Mouse (Mus musculus): ENCODE data around the gene Cbr2.

DNA sequence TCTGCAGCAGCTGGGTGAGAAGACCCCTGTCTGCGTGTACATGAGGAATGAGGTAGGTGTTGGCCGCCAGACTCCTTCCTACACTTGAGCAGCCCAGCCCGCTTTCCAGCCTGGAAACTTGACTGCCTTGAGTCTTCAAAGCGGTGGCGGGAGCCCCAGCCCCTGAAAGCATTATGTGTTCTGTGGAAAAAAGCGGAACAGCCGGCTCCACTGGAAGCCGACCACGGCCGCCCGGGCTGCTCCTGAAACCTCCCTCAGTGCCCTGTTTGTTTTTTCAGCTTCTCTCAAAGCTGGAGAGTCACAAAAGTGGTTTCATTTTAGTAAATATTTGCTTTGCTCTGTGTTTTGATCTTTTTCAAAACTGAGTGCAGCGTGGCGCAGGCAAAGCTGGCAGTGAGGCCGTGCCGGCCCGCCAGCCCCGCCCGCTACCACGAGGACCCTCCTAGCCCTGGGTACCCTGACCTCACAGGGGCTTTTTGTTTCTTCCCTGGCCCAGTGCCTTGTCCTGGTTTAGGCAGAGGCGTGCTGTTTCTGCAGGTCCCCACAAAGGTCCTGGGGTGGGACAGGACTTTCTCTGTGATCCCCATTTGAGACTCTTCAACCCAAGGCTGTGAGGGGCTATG is 45.2 kb downstream of the Cbr2 start:
- no peak for TF ChIP-seq HCFC1 (IDR thresholded peaks at IDR 0.05; ENCODE audit: low read depth, low read length)
- no peak for TF ChIP-seq BHLHE40 (IDR thresholded peaks at IDR 0.05; ENCODE audit: borderline replicate concordance, low read depth, low read length)
- no peak for TF ChIP-seq POLR2A (IDR thresholded peaks at IDR 0.05; ENCODE audit: control insufficient read depth in 1 of 2, insufficient read depth in 1 of 2, low read depth in 1 of 2, low read length in 2 of 2, poor library complexity in 1 of 2)
- no peak for TF ChIP-seq TBP (IDR thresholded peaks at IDR 0.05; ENCODE audit: low read depth, low read length)
- no peak for TF ChIP-seq CTCF (IDR thresholded peaks at IDR 0.05 in 2 of 3, conservative IDR thresholded peaks at IDR 0.05 in 1 of 3; ENCODE audit: control insufficient read depth in 1 of 3, insufficient read depth in 1 of 3, low read depth in 2 of 3, low read length in 3 of 3, poor library complexity in 1 of 3, severe bottlenecking in 1 of 3)
- no peak for TF ChIP-seq ZKSCAN1 (IDR thresholded peaks at IDR 0.05; ENCODE audit: low read depth, low read length)
- no peak for TF ChIP-seq MXI1 (IDR thresholded peaks at IDR 0.05; ENCODE audit: low read depth, low read length)
- no peak for TF ChIP-seq POLR2AphosphoS2 (IDR thresholded peaks at IDR 0.05; ENCODE audit: low read length)
- no peak for TF ChIP-seq MYC (IDR thresholded peaks at IDR 0.05; ENCODE audit: low read depth, low read length)
- no peak for TF ChIP-seq EP300 (IDR thresholded peaks at IDR 0.05; ENCODE audit: low read depth in 1 of 2, low read length in 2 of 2)
- TF ChIP-seq SMC3 (IDR thresholded peaks at IDR 0.05; ENCODE audit: low read depth, low read length) = no peak
- no peak for TF ChIP-seq E2F4 (IDR thresholded peaks at IDR 0.05; ENCODE audit: borderline replicate concordance, low read depth, low read length)
